ENCODE assay signal across 25 mouse cellular contexts in genomic region chr17:68758428-68758827, GRCm38 (mm10).
A peak's percentile ranks its signal among the peaks of the same experiment; 100 is the strongest.
DNase-seq lines count a peak whose midpoint lies in the region; ATAC-seq and TF ChIP-seq lines count a peak whose summit lies in the region.
"Had no signal": no experiment of that assay in that cellular context is flagged by ENCODE, and none has a peak within 500 bp of the region (broad histone marks: within the 10 kb centered on the region; RNA-seq: fewer than 3 reads in every experiment).

No protein-coding gene starts in this region.

- WGBS in forebrain, embryonic 12.5 days: 66% methylated on average over 5 of the region's 5 CpGs
- WGBS in forebrain, embryonic 15.5 days: 51% methylated on average over 5 of the region's 5 CpGs
- WGBS in olfactory bulb, adult 2 months: 24% methylated on average over 5 of the region's 5 CpGs

- peak; percentile 44; the same call in 1 of the 2 replicates for ATAC-seq in forebrain, embryonic 12.5 days (ENCODE audit: low FRiP score)
- ATAC-seq in forebrain, embryonic 15.5 days (replicated peaks): no peak
- ATAC-seq: intestine, embryonic 15.5 days; liver, embryonic 12.5 days; Patski had no signal

- H3K9me3 ChIP-seq in forebrain, embryonic 12.5 days: no peaks in the 10 kb centered on the region
- H3K9me3 ChIP-seq in forebrain, embryonic 15.5 days: no peaks in the 10 kb centered on the region
- H3K9me3 ChIP-seq: heart, embryonic 15.5 days; hindbrain, embryonic 15.5 days; intestine, embryonic 15.5 days; limb, embryonic 13.5 days; liver, embryonic 12.5 days; midbrain, embryonic 12.5 days had no signal

- intact Hi-C loops in left cerebral cortex, adult 2 months (cut with DNase I): loop anchor here (2.0 to 10.0 kb wide), 5 partner anchors 80 to 474 kb away; no protein-coding TSS in a partner anchor
- intact Hi-C loops in left cerebral cortex, postnatal 14 days (cut with DNase I): loop anchor here (5.0 kb wide), 1 partner anchor 79 kb away; no protein-coding TSS in a partner anchor

- no peaks in the 10 kb centered on the region for H3K27me3 ChIP-seq in forebrain, embryonic 12.5 days
- no peaks in the 10 kb centered on the region for H3K27me3 ChIP-seq in forebrain, embryonic 15.5 days
- H3K27me3 ChIP-seq: heart, embryonic 15.5 days; hindbrain, embryonic 15.5 days; intestine, embryonic 15.5 days; limb, embryonic 13.5 days; liver, embryonic 12.5 days; midbrain, embryonic 12.5 days; Patski had no signal

- H3K27ac ChIP-seq in forebrain, embryonic 12.5 days: no peak overlapping the region
- no peak overlapping the region for H3K27ac ChIP-seq in forebrain, embryonic 15.5 days (replicated peaks)
- H3K27ac ChIP-seq in left cerebral cortex, adult 2 months: peak overlapping the region; percentile 78
- H3K27ac ChIP-seq in olfactory bulb, adult 2 months (ENCODE audit: insufficient read depth, low read depth, low read length): peak overlapping the region; percentile 9; the same call in 1 of the 2 replicates
- H3K27ac ChIP-seq: heart, embryonic 15.5 days; hindbrain, embryonic 15.5 days; intestine, embryonic 15.5 days; limb, embryonic 13.5 days; liver, embryonic 12.5 days; midbrain, embryonic 12.5 days had no signal

- H3K36me3 ChIP-seq in forebrain, embryonic 12.5 days (replicated peaks): no peaks in the 10 kb centered on the region
- no peaks in the 10 kb centered on the region for H3K36me3 ChIP-seq in forebrain, embryonic 15.5 days
- H3K36me3 ChIP-seq: heart, embryonic 15.5 days; hindbrain, embryonic 15.5 days; intestine, embryonic 15.5 days; limb, embryonic 13.5 days; liver, embryonic 12.5 days; midbrain, embryonic 12.5 days had no signal

- H3K9ac ChIP-seq in forebrain, embryonic 12.5 days: no peak overlapping the region
- H3K9ac ChIP-seq in forebrain, embryonic 15.5 days (replicated peaks): no peak overlapping the region
- H3K9ac ChIP-seq: heart, embryonic 15.5 days; hindbrain, embryonic 15.5 days; intestine, embryonic 15.5 days; limb, embryonic 13.5 days; liver, embryonic 12.5 days; midbrain, embryonic 12.5 days had no signal

- TF ChIP-seq CTCF in left cerebral cortex, adult 2 months (IDR thresholded peaks at IDR 0.05): no peak
- TF ChIP-seq CTCF in olfactory bulb, adult 2 months (IDR thresholded peaks at IDR 0.05; ENCODE audit: insufficient read depth, low read depth, low read length): no peak

- peak in 1 of 2 experiments; percentile 28 for DNase-seq in left cerebral cortex, adult 2 months (ENCODE audit: extremely low spot score in 1 of 2, low spot score in 2 of 2)
- no peak for DNase-seq in left cerebral cortex, postnatal 14 days (ENCODE audit: low spot score in 2 of 2)
- peak; percentile 2 for DNase-seq in ZHBTc4 (ENCODE audit: low read depth, low spot score)
- DNase-seq in ovary, postnatal 14 days (ENCODE audit: low spot score): no peak
- DNase-seq: adrenal gland, adult 2 months; cerebellum, adult 11 months; cerebellum, adult 9-11 months; gastrocnemius, postnatal 36 days; heart, postnatal 4 days; kidney, adult 8-10 months; kidney, postnatal 10 days; lung, adult 2 months; lung, postnatal 14 days; retina, postnatal 1 day; thymus, adult 2 months had no signal

- H3K4me1 ChIP-seq in forebrain, embryonic 12.5 days: no peaks in the 10 kb centered on the region
- H3K4me1 ChIP-seq in forebrain, embryonic 15.5 days: no peaks in the 10 kb centered on the region
- peaks cover 4% of the 10 kb centered on the region for H3K4me1 ChIP-seq in olfactory bulb, adult 2 months (ENCODE audit: control insufficient read depth, insufficient read depth, low read length)
- H3K4me1 ChIP-seq: heart, embryonic 15.5 days; hindbrain, embryonic 15.5 days; intestine, embryonic 15.5 days; limb, embryonic 13.5 days; liver, embryonic 12.5 days; midbrain, embryonic 12.5 days had no signal

- no peak overlapping the region for H3K4me2 ChIP-seq in forebrain, embryonic 12.5 days
- H3K4me2 ChIP-seq in forebrain, embryonic 15.5 days (replicated peaks): no peak overlapping the region
- H3K4me2 ChIP-seq: heart, embryonic 15.5 days; hindbrain, embryonic 15.5 days; intestine, embryonic 15.5 days; limb, embryonic 13.5 days; liver, embryonic 12.5 days; midbrain, embryonic 12.5 days had no signal

- no peak for TF ChIP-seq POLR2A in olfactory bulb, adult 2 months (IDR thresholded peaks at IDR 0.05; ENCODE audit: insufficient read depth, low read depth, low read length)

- no peak overlapping the region for H3K4me3 ChIP-seq in forebrain, embryonic 12.5 days (replicated peaks)
- H3K4me3 ChIP-seq in forebrain, embryonic 15.5 days: no peak overlapping the region
- no peak overlapping the region for H3K4me3 ChIP-seq in left cerebral cortex, adult 2 months
- no peak overlapping the region for H3K4me3 ChIP-seq in olfactory bulb, adult 2 months (ENCODE audit: insufficient read depth, low read depth, low read length)
- H3K4me3 ChIP-seq: heart, embryonic 15.5 days; hindbrain, embryonic 15.5 days; intestine, embryonic 15.5 days; limb, embryonic 13.5 days; liver, embryonic 12.5 days; midbrain, embryonic 12.5 days had no signal

Comparison
In these comparisons a context has a peak if more than half of its experiments do, and no peak if none do; other contexts are left out.
1. H3K27ac ChIP-seq: peak in left cerebral cortex, adult 2 months (single experiment) and olfactory bulb, adult 2 months (single experiment); none in forebrain, embryonic 12.5 days (single experiment) and forebrain, embryonic 15.5 days (single experiment).